Mouse (Mus musculus) stomach, embryonic 16.5 days (tissue): ENCODE measurements around the gene Lhx5. TPM values are rescaled to one million over a fixed set of nuclear protein-coding genes. Genes with fewer than 3 reads are reported as not detected.

ENCODE experiments used
- ATAC-seq: fragments of 200-750 bp; cut with Nextera tagmentation; 2 replicates; pipeline ENCODE4 v1.8.0; 2017; ENCODE audit warnings: moderate number of reproducible peaks, moderate TSS enrichment; ENCODE audit not compliant: insufficient read depth, low FRiP score
- H3K27ac ChIP-seq: fragments of 300-500 bp; sonication (generic); 2 replicates; pipeline ENCODE4 v1.5.1; 2014; ENCODE audit warnings: low read length
- H3K27me3 ChIP-seq: fragments of 300-500 bp; sonication (generic); 2 replicates; pipeline ENCODE4 v1.6.1; 2014; ENCODE audit warnings: low read length, control low read depth, mixed read lengths; ENCODE audit not compliant: control insufficient read depth, insufficient read depth
- H3K36me3 ChIP-seq: fragments of 300-500 bp; sonication (generic); 2 replicates; pipeline ENCODE4 v1.6.1; 2014; ENCODE audit warnings: low read length; ENCODE audit not compliant: control insufficient read depth, insufficient read depth
- H3K4me1 ChIP-seq: fragments of 300-500 bp; sonication (generic); 2 replicates; pipeline ENCODE4 v1.6.1; 2014; ENCODE audit warnings: low read length, control low read depth, mixed read lengths; ENCODE audit not compliant: control insufficient read depth, insufficient read depth
- H3K4me2 ChIP-seq: fragments of 300-500 bp; sonication (generic); 2 replicates; pipeline ENCODE4 v1.6.1; 2014; ENCODE audit warnings: low read depth, low read length, mixed read lengths
- H3K4me3 ChIP-seq: fragments of 300-500 bp; sonication (generic); replicated peaks from 2 replicates; pipeline ENCODE4 v1.5.1; 2014; ENCODE audit warnings: mild to moderate bottlenecking, low read length
- H3K9ac ChIP-seq: fragments of 300-500 bp; sonication (generic); 2 replicates; pipeline ENCODE4 v1.6.1; 2014; ENCODE audit warnings: low read length
- H3K9me3 ChIP-seq: fragments of 300-500 bp; sonication (generic); replicated peaks from 2 replicates; pipeline ENCODE4 v1.6.1; 2016; ENCODE audit warnings: low read length, control low read depth; ENCODE audit not compliant: control insufficient read depth
- WGBS: fragments of 180-500 bp; shearing (Covaris S2); extraction: QIAGEN DNeasy Blood & Tissue Kit; methylation state at CpG from one replicate; pipeline ENCODE4 v1.1.7; 2014; 5-methylcytosine and 5-hydroxymethylcytosine counted together
- polyA plus RNA-seq: library from polyadenylated mRNA; unstranded; fragments of >200 nt; fragmentation: Nextera tagmentation; extraction: Ambion mirVana; gene quantifications from 2 replicates; pipeline ENCODE4 v1.2.1, GENCODE M21; 2015

The Lhx5 gene
- polyA plus RNA-seq, 1 experiment from 2014 or later, result 0.06 TPM

DNA sequence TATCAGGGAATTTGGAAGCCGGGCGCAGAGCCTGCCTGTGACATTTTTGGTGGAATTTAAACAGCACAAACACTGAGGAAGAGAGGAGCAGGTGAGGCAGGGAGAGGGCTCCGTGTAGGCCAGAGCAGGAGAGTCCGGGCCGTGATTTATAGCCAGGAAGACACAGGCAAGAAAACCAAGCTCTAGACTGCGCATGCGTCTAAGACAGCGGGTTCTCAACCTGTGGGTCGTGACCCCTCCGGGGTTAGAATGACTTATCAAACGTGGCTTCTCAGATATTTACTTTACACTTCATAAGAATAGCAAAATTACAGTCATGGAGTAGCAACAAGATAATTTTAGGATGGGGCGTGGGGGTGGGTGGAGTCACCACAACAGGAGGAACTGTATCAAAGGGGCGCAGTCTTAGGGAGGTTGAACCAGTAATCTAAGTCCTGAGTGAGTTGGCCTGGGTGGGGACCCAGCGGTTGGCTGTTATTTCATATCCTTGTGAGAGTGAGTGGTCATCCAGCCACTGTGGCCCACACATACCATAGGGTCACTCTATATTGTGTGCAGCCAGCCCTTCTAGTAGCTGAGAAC is 23.3 kb downstream of the Lhx5 start:
- Histone ChIP-seq H3K4me3 (no peak overlapping the region), H3K27me3 (no peaks in the 10 kb centered on the region), H3K27ac (no peak overlapping the region), H3K36me3 (no peaks in the 10 kb centered on the region), H3K9me3 (no peaks in the 10 kb centered on the region), H3K4me1 (peaks cover 6% of the 10 kb centered on the region; the same call in 1 of the 2 replicates), H3K4me2 (no peak overlapping the region), H3K9ac (no peak overlapping the region)
- no peak for ATAC-seq
- 28% methylated on average over 14 of the region's 14 CpGs for WGBS

DNA sequence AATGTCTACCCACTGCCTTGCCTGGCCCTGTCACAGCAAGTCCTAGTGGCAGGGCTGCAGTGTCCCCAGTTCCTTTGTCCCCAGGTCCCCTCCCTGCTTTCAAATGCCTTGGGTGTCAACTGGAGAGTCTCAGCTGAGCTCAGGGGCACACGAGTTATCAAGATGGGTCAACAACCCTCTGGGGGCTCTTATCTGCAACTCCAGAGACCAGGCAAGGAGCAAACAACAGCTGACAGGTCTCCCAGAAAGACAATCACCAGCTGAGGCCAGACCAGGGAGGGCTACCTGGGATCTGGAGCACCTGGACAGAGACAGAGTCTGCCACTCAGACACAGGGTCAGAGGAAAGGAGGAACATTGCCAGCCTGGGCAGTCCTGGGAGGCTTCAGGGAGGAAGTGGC is 24.8 kb downstream of the Lhx5 start:
- H3K9me3 ChIP-seq, result no peaks in the 10 kb centered on the region
- no peak overlapping the region for H3K4me2 ChIP-seq
- H3K36me3 ChIP-seq, result no peaks in the 10 kb centered on the region
- 0 out of 2 replicates have a peak, but pooled peaks have one; percentile 26 for ATAC-seq
- H3K4me1 ChIP-seq, result peaks cover 6% of the 10 kb centered on the region; the same call in 1 of the 2 replicates
- H3K27ac ChIP-seq, result no peak overlapping the region
- 8% methylated on average over 1 of the region's 1 CpGs for WGBS
- H3K4me3 ChIP-seq, result no peak overlapping the region
- H3K27me3 ChIP-seq, result no peaks in the 10 kb centered on the region
- H3K9ac ChIP-seq, result no peak overlapping the region

DNA sequence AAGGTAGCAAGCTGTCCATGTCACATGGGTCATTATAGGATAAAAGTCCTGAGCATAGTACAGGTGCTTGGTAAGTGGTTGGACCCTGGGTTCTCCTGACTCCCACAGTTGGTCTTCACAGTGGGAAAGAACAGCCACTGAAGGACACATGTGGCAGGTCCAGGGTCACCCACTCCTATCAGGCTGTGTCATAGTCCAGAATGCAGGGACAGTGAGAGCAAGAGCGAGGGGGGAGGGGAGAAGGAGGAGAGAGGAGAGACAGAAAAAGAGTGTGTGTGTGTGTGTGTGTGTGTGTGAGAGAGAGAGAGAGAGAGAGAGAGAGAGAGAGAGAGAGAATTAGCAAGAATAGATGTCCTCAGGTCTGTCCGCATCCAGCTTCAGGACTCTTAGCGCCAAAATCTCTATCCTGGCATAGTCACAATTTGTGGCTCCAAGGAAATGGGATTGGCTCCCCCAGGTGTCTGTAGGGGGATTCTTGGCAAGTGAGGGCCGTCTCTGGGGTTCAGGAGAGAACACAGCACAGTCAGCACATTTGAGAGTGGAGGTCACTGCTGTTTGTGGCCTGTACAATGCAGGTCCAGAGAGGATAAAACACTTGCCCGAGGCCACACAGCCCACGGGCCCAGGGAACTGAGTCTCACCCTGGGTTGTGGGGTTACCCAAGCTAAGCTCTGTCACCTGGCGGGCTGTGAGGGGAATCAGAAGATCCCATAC is 25.5 kb downstream of the Lhx5 start:
- H3K4me3 ChIP-seq, result no peak overlapping the region
- no peak overlapping the region for H3K4me2 ChIP-seq
- WGBS, result 49% methylated on average over 7 of the region's 7 CpGs
- H3K27ac ChIP-seq, result no peak overlapping the region
- H3K27me3 ChIP-seq, result no peaks in the 10 kb centered on the region
- H3K9ac ChIP-seq, result no peak overlapping the region
- H3K4me1 ChIP-seq, result peaks cover 6% of the 10 kb centered on the region; the same call in 1 of the 2 replicates
- no peaks in the 10 kb centered on the region for H3K9me3 ChIP-seq
- H3K36me3 ChIP-seq, result no peaks in the 10 kb centered on the region
- no peak for ATAC-seq

DNA sequence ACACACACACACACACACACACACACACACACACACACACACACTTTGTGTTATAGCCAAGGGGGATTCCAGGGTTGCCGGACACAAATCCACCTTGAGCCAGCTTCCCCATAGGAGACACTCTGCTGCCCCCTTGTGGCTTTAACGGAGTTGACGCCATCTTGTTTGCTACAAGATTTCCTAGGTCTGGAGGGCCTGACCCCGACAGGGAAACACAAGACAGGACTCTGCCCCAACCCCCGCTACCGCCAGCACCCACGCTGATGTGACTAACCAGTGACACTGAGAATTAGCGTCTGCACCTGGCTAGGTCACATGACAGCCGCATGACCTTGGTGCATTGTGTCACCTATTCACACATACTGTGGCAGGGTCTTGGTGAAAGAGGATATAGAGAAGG is 26.1 kb downstream of the Lhx5 start:
- H3K36me3 ChIP-seq, result no peaks in the 10 kb centered on the region
- H3K27me3 ChIP-seq, result no peaks in the 10 kb centered on the region
- H3K27ac ChIP-seq, result no peak overlapping the region
- no peaks in the 10 kb centered on the region for H3K9me3 ChIP-seq
- H3K4me3 ChIP-seq, result no peak overlapping the region
- H3K4me2 ChIP-seq, result no peak overlapping the region
- WGBS, result 9% methylated on average over 9 of the region's 9 CpGs
- no peak overlapping the region for H3K9ac ChIP-seq
- peaks cover 6% of the 10 kb centered on the region; the same call in 1 of the 2 replicates for H3K4me1 ChIP-seq
- no peak for ATAC-seq

DNA sequence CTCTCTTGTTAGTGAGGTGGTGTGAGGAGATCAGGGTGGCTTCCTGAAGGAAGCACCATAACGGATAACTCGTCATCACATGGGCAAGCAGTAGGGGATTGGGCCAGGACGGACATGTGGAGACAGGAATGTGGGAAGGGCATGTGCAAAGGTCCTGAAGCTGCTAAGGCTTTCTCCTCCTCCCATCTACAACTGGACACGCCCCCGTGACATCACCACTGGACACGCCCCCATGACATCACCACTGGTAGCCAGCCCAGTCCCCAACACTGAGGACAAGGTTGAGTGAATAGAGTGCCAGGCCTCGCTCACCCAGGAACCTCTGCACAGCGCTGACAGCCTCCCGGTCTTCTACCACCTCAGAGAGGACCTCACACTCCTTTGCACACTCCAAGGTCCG is 27.6 kb downstream of the Lhx5 start:
- H3K4me3 ChIP-seq, result no peak overlapping the region
- peak; percentile 22; the same call in 1 of the 2 replicates for ATAC-seq

DNA sequence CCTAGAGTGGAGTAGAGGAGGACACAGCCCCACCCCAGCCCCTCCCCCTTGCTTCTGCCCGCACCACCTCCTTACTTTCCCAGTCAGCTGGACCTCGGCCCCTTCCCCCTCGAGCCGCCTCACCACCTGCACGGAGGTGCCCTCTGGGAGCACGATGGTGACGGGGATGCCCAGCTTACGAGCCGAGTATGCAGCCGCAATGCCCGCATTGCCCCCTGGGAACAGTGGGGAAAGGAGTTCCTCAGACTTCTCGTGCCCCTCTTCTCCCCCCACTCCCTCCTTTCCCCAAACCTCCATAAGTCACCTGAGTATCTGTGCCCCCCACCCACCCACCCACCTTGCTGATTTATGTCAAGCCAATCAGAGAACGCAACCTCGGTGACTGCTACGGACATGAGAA is 30.4 kb downstream of the Lhx5 start:
- 69% methylated on average over 15 of the region's 15 CpGs for WGBS
- H3K4me2 ChIP-seq, result no peak overlapping the region
- H3K4me3 ChIP-seq, result no peak overlapping the region
- no peak overlapping the region for H3K27ac ChIP-seq
- no peaks in the 10 kb centered on the region for H3K36me3 ChIP-seq
- H3K4me1 ChIP-seq, result no peaks in the 10 kb centered on the region
- no peak overlapping the region for H3K9ac ChIP-seq
- H3K9me3 ChIP-seq, result peaks cover 6% of the 10 kb centered on the region
- ATAC-seq, result no peak
- no peaks in the 10 kb centered on the region for H3K27me3 ChIP-seq

More for the DNA sequence above, 27.6 kb downstream of the Lhx5 start:
- Histone ChIP-seq H3K9me3 (peaks cover under 1% of the 10 kb centered on the region; the same call in 1 of the 2 replicates), H3K9ac (no peak overlapping the region), H3K27me3 (no peaks in the 10 kb centered on the region), H3K36me3 (no peaks in the 10 kb centered on the region), H3K4me2 (no peak overlapping the region), H3K4me1 (peaks cover 6% of the 10 kb centered on the region; the same call in 1 of the 2 replicates), H3K27ac (no peak overlapping the region)
- WGBS, result 76% methylated on average over 10 of the region's 10 CpGs

DNA sequence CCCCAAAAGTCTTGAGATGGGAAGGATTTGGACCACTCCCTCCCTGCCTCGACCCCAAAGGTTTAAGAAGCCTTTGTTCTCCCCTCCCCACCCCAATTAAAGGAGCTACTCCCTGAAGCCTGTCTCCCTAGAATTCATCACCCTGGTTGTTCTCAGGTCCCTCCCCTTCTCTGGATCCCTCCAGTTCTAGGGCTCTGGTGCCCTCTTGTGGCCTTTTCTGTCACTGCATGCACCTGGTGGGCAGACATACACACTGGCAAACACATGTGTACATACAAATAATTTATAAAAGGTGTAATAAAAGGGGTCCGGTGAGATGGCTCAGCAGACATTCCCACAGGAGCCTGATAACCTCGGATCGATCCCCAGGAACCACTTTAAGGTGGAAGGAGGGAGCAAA is 32.8 kb downstream of the Lhx5 start:
- Histone ChIP-seq H3K27ac (no peak overlapping the region), H3K9ac (no peak overlapping the region), H3K4me2 (no peak overlapping the region), H3K4me3 (no peak overlapping the region), H3K4me1 (no peaks in the 10 kb centered on the region), H3K27me3 (no peaks in the 10 kb centered on the region), H3K36me3 (no peaks in the 10 kb centered on the region), H3K9me3 (peaks cover 6% of the 10 kb centered on the region)
- WGBS, result 74% methylated on average over 4 of the region's 4 CpGs
- no peak for ATAC-seq

DNA sequence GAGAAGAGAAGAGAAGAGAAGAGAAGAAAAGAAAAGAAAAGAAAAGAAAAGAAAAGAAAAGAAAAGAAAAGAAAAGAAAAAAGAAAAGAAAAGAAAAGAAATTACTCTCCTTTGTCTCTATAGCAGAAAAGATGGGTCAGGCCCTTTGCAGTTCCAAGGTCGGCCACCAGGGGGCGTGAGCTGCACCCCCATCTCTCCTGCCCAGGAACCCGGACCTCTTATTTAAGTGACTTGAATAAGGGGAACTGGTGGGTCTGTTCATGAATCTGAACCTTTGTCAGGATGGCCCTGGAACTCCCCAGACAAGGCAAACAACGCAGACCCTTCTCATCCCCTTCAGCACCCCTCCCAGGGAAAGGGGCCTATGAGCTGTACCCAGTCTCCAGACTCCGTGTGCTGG is 33.6 kb downstream of the Lhx5 start:
- peaks cover 6% of the 10 kb centered on the region for H3K9me3 ChIP-seq
- H3K9ac ChIP-seq, result no peak overlapping the region
- H3K36me3 ChIP-seq, result no peaks in the 10 kb centered on the region
- H3K4me1 ChIP-seq, result no peaks in the 10 kb centered on the region
- H3K27me3 ChIP-seq, result no peaks in the 10 kb centered on the region
- no peak overlapping the region for H3K4me2 ChIP-seq
- H3K27ac ChIP-seq, result no peak overlapping the region
- no peak overlapping the region for H3K4me3 ChIP-seq
- WGBS, result 44% methylated on average over 5 of the region's 5 CpGs
- no peak for ATAC-seq

DNA sequence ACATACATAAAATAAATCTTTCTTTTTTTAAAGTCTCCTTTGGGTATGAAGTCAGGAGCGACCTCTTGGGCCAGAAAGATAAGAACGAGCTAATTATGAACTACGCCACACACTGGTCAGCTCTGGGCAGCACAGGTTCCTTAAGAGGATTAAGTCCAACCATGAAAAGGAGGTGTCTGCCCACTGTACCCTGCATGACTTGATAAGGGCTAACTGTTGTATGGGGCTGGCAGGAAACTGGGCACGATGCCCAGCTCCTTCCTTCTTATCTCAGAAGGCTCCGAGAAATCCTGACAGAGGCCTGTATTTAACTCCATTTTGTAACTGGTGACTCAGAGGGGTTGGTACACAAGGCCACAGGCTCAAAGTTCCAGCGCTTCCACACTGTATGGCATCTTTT is 34.4 kb downstream of the Lhx5 start:
- Histone ChIP-seq H3K9me3 (peaks cover 6% of the 10 kb centered on the region), H3K27ac (no peak overlapping the region), H3K27me3 (no peaks in the 10 kb centered on the region), H3K9ac (no peak overlapping the region), H3K36me3 (no peaks in the 10 kb centered on the region), H3K4me2 (no peak overlapping the region), H3K4me3 (no peak overlapping the region), H3K4me1 (no peaks in the 10 kb centered on the region)
- 66% methylated on average over 6 of the region's 6 CpGs for WGBS
- peak; percentile 80; the same call in 1 of the 2 replicates for ATAC-seq
